Mouse (Mus musculus) limb, embryonic 12.5 days (tissue): ENCODE data around the gene Rxfp4. TPM values are rescaled to one million over a fixed set of nuclear protein-coding genes. Genes with fewer than 3 reads are reported as not detected.
"Not testable (repeated sequence)": the region's sequence is repeated elsewhere in the genome, so short reads cannot be mapped to it uniquely, and the experiment has no call there.

ENCODE experiments used
- ATAC-seq: fragments of 200-750 bp; cut with Nextera tagmentation; 2 replicates; pipeline ENCODE4 v1.8.0; 2017; ENCODE audit warnings: low read depth, moderate TSS enrichment; ENCODE audit not compliant: insufficient number of reproducible peaks, insufficient read depth, low FRiP score, low TSS enrichment
- H3K27ac ChIP-seq: fragments of 300-500 bp; sonication (generic); 2 replicates; pipeline ENCODE4 v1.5.1; 2016; ENCODE audit warnings: mild to moderate bottlenecking, moderate library complexity
- H3K27me3 ChIP-seq: fragments of 300-500 bp; sonication (generic); 2 replicates; pipeline ENCODE4 v1.6.1; 2016; ENCODE audit warnings: mild to moderate bottlenecking, moderate library complexity
- H3K36me3 ChIP-seq: fragments of 300-500 bp; sonication (generic); 2 replicates; pipeline ENCODE4 v1.6.1; 2016; ENCODE audit warnings: mild to moderate bottlenecking, moderate library complexity
- H3K4me1 ChIP-seq: fragments of 300-500 bp; sonication (generic); replicated peaks from 2 replicates; pipeline ENCODE4 v1.6.1; 2016
- H3K4me2 ChIP-seq: fragments of 300-500 bp; sonication (generic); 2 replicates; pipeline ENCODE4 v1.6.1; 2016; ENCODE audit warnings: mild to moderate bottlenecking, moderate library complexity
- H3K4me3 ChIP-seq: fragments of 300-500 bp; sonication (generic); replicated peaks from 2 replicates; pipeline ENCODE4 v1.5.1; 2016; ENCODE audit warnings: mild to moderate bottlenecking
- H3K9ac ChIP-seq: fragments of 300-500 bp; sonication (generic); replicated peaks from 2 replicates; pipeline ENCODE4 v1.6.1; 2016; ENCODE audit warnings: mild to moderate bottlenecking, moderate library complexity
- H3K9me3 ChIP-seq: fragments of 300-500 bp; sonication (generic); 2 replicates; pipeline ENCODE4 v1.6.1; 2016; ENCODE audit warnings: mild to moderate bottlenecking, moderate library complexity
- WGBS: fragments of 180-500 bp; shearing (Covaris S2); methylation state at CpG from one replicate; pipeline ENCODE4 v1.1.7; 2016; 5-methylcytosine and 5-hydroxymethylcytosine counted together
- polyA plus RNA-seq: library from polyadenylated mRNA; unstranded; fragments of >200 nt; fragmentation: Nextera tagmentation; extraction: Ambion mirVana; gene quantifications from 2 replicates; pipeline ENCODE4 v1.2.1, GENCODE M21; 2016

Gene Rxfp4
- polyA plus RNA-seq, 1 experiment from 2014 or later: not detected

- H3K9me3 ChIP-seq: no peaks in the 10 kb centered on the region
- H3K4me2 ChIP-seq: no peak overlapping the region
- H3K4me3 ChIP-seq: no peak overlapping the region
- peak overlapping the region; percentile 97; the same call in 1 of the 2 replicates for H3K27ac ChIP-seq
- H3K27me3 ChIP-seq: peaks cover 9% of the 10 kb centered on the region; the same call in 1 of the 2 replicates
- no peak overlapping the region for H3K9ac ChIP-seq
- no peak for ATAC-seq
- 55% methylated on average over 9 of the region's 9 CpGs for WGBS
- peaks cover 23% of the 10 kb centered on the region for H3K4me1 ChIP-seq
- H3K36me3 ChIP-seq: no peaks in the 10 kb centered on the region
Observed at GRCm38 (mm10) chr3:88619113-88620097, 33.5 kb downstream of the Rxfp4 start.

GRCm38 (mm10) chr3:88618074-88618871 lies 34.7 kb downstream of the Rxfp4 start:
- no peak overlapping the region for H3K4me3 ChIP-seq
- peaks cover 11% of the 10 kb centered on the region for H3K4me1 ChIP-seq
- no peak overlapping the region for H3K27ac ChIP-seq
- H3K9ac ChIP-seq: no peak overlapping the region
- peaks cover 9% of the 10 kb centered on the region; the same call in 1 of the 2 replicates for H3K27me3 ChIP-seq
- no peaks in the 10 kb centered on the region for H3K36me3 ChIP-seq
- whole genome bisulfite sequencing: 64% methylated on average over 8 of the region's 8 CpGs
- peak overlapping the region; percentile 15; the same call in 1 of the 2 replicates for H3K4me2 ChIP-seq
- no peaks in the 10 kb centered on the region for H3K9me3 ChIP-seq
- ATAC-seq: no peak

GRCm38 (mm10) chr3:88616951-88617500 lies 35.9 kb downstream of the Rxfp4 start:
- Histone ChIP-seq H3K36me3 (no peaks in the 10 kb centered on the region), H3K27me3 (peaks cover 9% of the 10 kb centered on the region; the same call in 1 of the 2 replicates), H3K9ac (no peak overlapping the region), H3K4me1 (peaks cover 11% of the 10 kb centered on the region), H3K27ac (0 out of 2 replicates have a peak overlapping the region, but pooled peaks have one; percentile 29), H3K9me3 (no peaks in the 10 kb centered on the region), H3K4me2 (peak overlapping the region; percentile 13; the same call in 1 of the 2 replicates), H3K4me3 (no peak overlapping the region)
- ATAC-seq: no peak
- WGBS: 69% methylated on average over 3 of the region's 3 CpGs

DNA sequence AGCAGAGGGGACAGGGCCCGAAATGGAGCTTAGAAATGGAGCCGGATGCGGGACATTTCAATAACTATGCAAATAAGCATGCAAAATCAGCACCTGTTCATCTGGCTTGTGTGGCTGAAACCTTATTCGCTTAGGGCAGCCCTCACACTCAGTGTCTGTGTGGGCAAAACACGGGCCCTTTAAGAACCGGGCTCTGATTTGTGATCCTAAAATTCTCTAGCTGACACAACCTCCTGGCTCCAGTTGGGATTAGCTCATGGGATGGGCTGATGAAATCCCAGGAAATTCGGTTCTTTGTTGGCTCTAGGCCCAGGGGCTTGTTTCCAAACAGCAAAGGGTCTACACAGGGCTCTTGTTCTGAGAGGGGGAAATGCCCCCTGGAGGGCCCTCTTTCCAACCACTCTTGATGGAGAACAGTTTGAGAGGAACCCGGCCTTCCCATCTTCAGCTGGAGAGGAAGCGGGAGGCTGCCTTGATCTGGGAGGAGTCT lies 37.0 kb downstream of the Rxfp4 start:
- Histone ChIP-seq H3K4me1 (peaks cover 11% of the 10 kb centered on the region), H3K27me3 (peaks cover 9% of the 10 kb centered on the region; the same call in 1 of the 2 replicates), H3K4me3 (no peak overlapping the region)

GRCm38 (mm10) chr3:88615117-88615516 lies 37.8 kb downstream of the Rxfp4 start:
- no peak overlapping the region for H3K4me3 ChIP-seq
- no peak for ATAC-seq
- 45% methylated on average over 5 of the region's 5 CpGs for WGBS

More for the DNA sequence above, 37.0 kb downstream of the Rxfp4 start:
- H3K9me3 ChIP-seq: no peaks in the 10 kb centered on the region
- no peaks in the 10 kb centered on the region for H3K36me3 ChIP-seq
- H3K27ac ChIP-seq: 0 out of 2 replicates have a peak overlapping the region, but pooled peaks have one; percentile 29
- H3K4me2 ChIP-seq: peak overlapping the region; percentile 13; the same call in 1 of the 2 replicates
- ATAC-seq: no peak
- WGBS: 59% methylated on average over 9 of the region's 9 CpGs
- no peak overlapping the region for H3K9ac ChIP-seq

DNA sequence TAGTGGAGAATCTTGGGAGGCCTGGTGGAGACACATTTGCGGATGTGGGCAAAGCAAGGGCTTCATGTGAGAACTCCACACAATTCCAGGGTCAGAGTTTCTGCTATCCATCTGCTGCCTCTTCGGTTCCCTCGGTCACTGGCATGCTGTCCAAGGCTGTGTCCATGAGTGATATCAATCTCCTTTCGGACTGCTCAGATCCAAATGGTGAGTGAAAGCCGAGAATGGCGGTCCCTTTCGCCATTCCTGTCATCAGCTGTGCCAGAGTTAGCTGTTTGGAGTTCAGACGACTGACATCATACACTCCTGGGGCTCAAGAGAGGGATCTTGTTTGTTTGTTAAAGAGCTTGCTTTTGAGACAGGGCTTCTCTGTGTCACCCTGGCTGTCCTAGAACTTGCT lies 38.5 kb downstream of the Rxfp4 start:
- 77% methylated on average over 8 of the region's 8 CpGs for WGBS
- H3K4me1 ChIP-seq: no peaks in the 10 kb centered on the region; the same call in 1 of the 2 replicates
- H3K9ac ChIP-seq: no peak overlapping the region
- no peaks in the 10 kb centered on the region for H3K36me3 ChIP-seq
- ATAC-seq: no peak
- H3K9me3 ChIP-seq: no peaks in the 10 kb centered on the region
- no peak overlapping the region for H3K4me3 ChIP-seq
- H3K4me2 ChIP-seq: no peak overlapping the region
- no peak overlapping the region for H3K27ac ChIP-seq
- H3K27me3 ChIP-seq: peaks cover 9% of the 10 kb centered on the region; the same call in 1 of the 2 replicates

More at GRCm38 (mm10) chr3:88615117-88615516, 37.8 kb downstream of the Rxfp4 start:
- Histone ChIP-seq H3K4me2 (peak overlapping the region; percentile 4; the same call in 1 of the 2 replicates), H3K27ac (no peak overlapping the region; the same call in 1 of the 2 replicates), H3K9me3 (no peaks in the 10 kb centered on the region), H3K27me3 (peaks cover 9% of the 10 kb centered on the region; the same call in 1 of the 2 replicates), H3K36me3 (no peaks in the 10 kb centered on the region), H3K9ac (no peak overlapping the region), H3K4me1 (peaks cover 5% of the 10 kb centered on the region)

- ATAC-seq: no peak
- Histone ChIP-seq H3K36me3 (no peaks in the 10 kb centered on the region), H3K4me1 (peaks cover 13% of the 10 kb centered on the region), H3K9me3 (no peaks in the 10 kb centered on the region), H3K4me2 (no peak overlapping the region), H3K4me3 (no peak overlapping the region), H3K27ac (no peak overlapping the region), H3K9ac (no peak overlapping the region), H3K27me3 (no peaks in the 10 kb centered on the region)
- 70% methylated on average over 4 of the region's 4 CpGs for WGBS
Observed at GRCm38 (mm10) chr3:88609066-88609465, 43.9 kb downstream of the Rxfp4 start.

DNA sequence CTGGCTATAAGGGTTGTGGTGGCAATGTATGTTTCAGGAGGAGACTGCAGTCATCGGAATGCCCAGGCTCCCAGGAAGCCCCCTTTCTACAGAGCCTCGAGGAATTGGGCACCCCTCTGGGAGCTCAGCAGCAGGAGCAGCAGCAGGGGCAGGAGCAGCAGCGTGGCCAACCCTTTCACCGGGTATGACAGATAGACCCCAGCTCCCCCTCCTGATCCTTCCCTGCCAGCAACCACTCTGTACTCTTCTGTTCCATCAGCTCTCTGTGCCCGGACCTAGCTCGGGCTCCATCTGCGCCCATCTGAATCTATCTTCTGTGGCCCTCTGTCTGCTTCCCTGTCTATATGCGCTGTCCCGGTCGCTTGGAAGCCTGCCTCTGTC lies 45.2 kb downstream of the Rxfp4 start:
- WGBS: 25% methylated on average over 10 of the region's 10 CpGs
- Histone ChIP-seq H3K27me3 (no peaks in the 10 kb centered on the region), H3K4me2 (peak overlapping the region; percentile 65), H3K4me1 (peaks cover 13% of the 10 kb centered on the region), H3K9me3 (no peaks in the 10 kb centered on the region), H3K4me3 (peak overlapping the region; percentile 34), H3K36me3 (no peaks in the 10 kb centered on the region), H3K9ac (peak overlapping the region; percentile 49), H3K27ac (no peak overlapping the region)
- no peak; the same call in 1 of the 2 replicates for ATAC-seq

GRCm38 (mm10) chr3:88607065-88607757 lies 45.7 kb downstream of the Rxfp4 start:
- no peak overlapping the region for H3K27ac ChIP-seq

DNA sequence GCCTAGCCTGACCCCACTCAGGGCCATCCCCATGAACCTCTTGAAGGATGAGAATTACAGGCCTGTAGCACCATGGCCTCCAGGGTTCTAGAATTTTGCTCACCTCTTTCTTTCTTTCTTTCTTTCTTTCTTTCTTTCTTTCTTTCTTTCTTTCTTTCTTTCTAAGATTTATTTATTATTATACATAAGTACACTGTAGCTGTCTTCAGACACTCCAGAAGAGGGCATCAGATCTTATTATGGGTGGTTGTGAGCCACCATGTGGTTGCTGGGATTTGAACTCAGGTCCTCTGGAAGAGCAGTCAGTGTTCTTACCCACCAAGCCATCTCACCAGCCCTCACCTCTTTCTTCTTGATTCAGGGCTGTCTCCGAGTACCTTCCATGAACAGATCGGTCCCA lies 47.3 kb downstream of the Rxfp4 start, which contains the start of gene Arhgef2:
Gene Arhgef2 (plus strand): TSS at position 301 of the 400 bp plus-strand sequence.
- H3K4me3 ChIP-seq, H3K27ac ChIP-seq: not testable (repeated sequence)
- 90% methylated on average over 2 of the region's 2 CpGs for WGBS

More at GRCm38 (mm10) chr3:88607065-88607757, 45.7 kb downstream of the Rxfp4 start:
- ATAC-seq: peak; percentile 87
- peaks cover 13% of the 10 kb centered on the region for H3K4me1 ChIP-seq
- no peaks in the 10 kb centered on the region for H3K9me3 ChIP-seq
- WGBS: under 1% methylated on average over 20 of the region's 20 CpGs
- H3K27me3 ChIP-seq: no peaks in the 10 kb centered on the region
- peak overlapping the region; percentile 34 for H3K4me3 ChIP-seq
- peak overlapping the region; percentile 49 for H3K9ac ChIP-seq
- H3K36me3 ChIP-seq: no peaks in the 10 kb centered on the region
- peak overlapping the region; percentile 65 for H3K4me2 ChIP-seq

More for the DNA sequence above, 47.3 kb downstream of the Rxfp4 start, which contains the start of gene Arhgef2:
- peaks cover 13% of the 10 kb centered on the region for H3K4me1 ChIP-seq
- not testable (repeated sequence) for H3K36me3 ChIP-seq, H3K9me3 ChIP-seq, ATAC-seq, H3K9ac ChIP-seq, H3K27me3 ChIP-seq
- H3K4me2 ChIP-seq: peak within 1 kb of the TSS; percentile 65
